Mouse (Mus musculus) heart, embryonic 12.5 days (tissue): ENCODE measurements at regions not wholly inside any gene's neighbourhood (a gene's known extent, or its start where the extent isn't known, plus 50 kb on each side); places are given as distances from the start of the nearest gene placed in this dataset.

Experiments
- ATAC-seq: fragments of 200-750 bp; cut with Nextera tagmentation; 2 replicates; pipeline ENCODE4 v1.8.0; 2017; ENCODE audit warnings: moderate TSS enrichment, moderate library complexity; ENCODE audit not compliant: insufficient number of reproducible peaks, low FRiP score
- H3K27ac ChIP-seq: fragments of 300-500 bp; sonication (generic); 2 replicates; pipeline ENCODE4 v1.5.1; 2016; ENCODE audit warnings: mild to moderate bottlenecking, moderate library complexity; ENCODE audit not compliant: poor library complexity, severe bottlenecking
- H3K27me3 ChIP-seq: fragments of 300-500 bp; sonication (generic); replicated peaks from 2 replicates; pipeline ENCODE4 v1.6.1; 2016; ENCODE audit warnings: mild to moderate bottlenecking, moderate library complexity
- H3K36me3 ChIP-seq: fragments of 300-500 bp; sonication (generic); 2 replicates; pipeline ENCODE4 v1.6.1; 2016; ENCODE audit warnings: mild to moderate bottlenecking, moderate library complexity
- H3K4me1 ChIP-seq: fragments of 300-500 bp; sonication (generic); replicated peaks from 2 replicates; pipeline ENCODE4 v1.6.1; 2016; ENCODE audit warnings: mild to moderate bottlenecking
- H3K4me2 ChIP-seq: fragments of 300-500 bp; sonication (generic); 2 replicates; pipeline ENCODE4 v1.6.1; 2016; ENCODE audit warnings: mild to moderate bottlenecking, moderate library complexity
- H3K4me3 ChIP-seq: fragments of 300-500 bp; sonication (generic); 2 replicates; pipeline ENCODE4 v1.5.1; 2016; ENCODE audit warnings: mild to moderate bottlenecking
- H3K9ac ChIP-seq: fragments of 300-500 bp; sonication (generic); 2 replicates; pipeline ENCODE4 v1.6.1; 2016; ENCODE audit warnings: mild to moderate bottlenecking, moderate library complexity
- H3K9me3 ChIP-seq: fragments of 300-500 bp; sonication (generic); replicated peaks from 2 replicates; pipeline ENCODE4 v1.6.1; 2016; ENCODE audit warnings: mild to moderate bottlenecking, moderate library complexity
- WGBS: fragments of 180-500 bp; shearing (Covaris S2); methylation state at CpG from one replicate; pipeline ENCODE4 v1.1.7; 2016; 5-methylcytosine and 5-hydroxymethylcytosine counted together

DNA sequence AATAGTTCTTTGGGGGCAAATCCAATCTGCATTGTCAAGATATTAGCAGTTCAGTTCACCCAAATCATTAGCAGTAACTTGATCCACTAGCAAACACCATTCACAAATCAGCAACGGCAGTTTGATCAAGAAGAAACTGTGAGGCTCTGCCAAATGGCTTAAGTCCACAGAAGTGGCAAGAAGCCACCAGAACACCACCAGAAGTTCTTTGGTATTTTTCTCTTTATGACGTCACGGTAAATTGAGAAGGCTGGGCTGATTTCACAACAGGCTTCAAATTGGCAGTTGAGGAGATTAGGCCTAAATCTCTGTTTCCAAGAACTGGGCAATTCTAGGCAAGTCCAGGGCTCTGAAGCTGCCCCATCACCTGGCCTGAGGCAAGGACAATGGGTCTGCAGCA is 98.6 kb upstream of the 4930535I16Rik start:
- Histone ChIP-seq H3K9me3 (0 out of 2 replicates have a peak, but pooled peaks cover 7% of the 10 kb centered on the region), H3K4me1 (no peaks in the 10 kb centered on the region), H3K27ac (no peak overlapping the region), H3K36me3 (no peaks in the 10 kb centered on the region), H3K4me2 (no peak overlapping the region), H3K27me3 (no peaks in the 10 kb centered on the region), H3K9ac (no peak overlapping the region), H3K4me3 (no peak overlapping the region)
- WGBS, result 78% methylated on average over 3 of the region's 3 CpGs
- ATAC-seq, result no peak

DNA sequence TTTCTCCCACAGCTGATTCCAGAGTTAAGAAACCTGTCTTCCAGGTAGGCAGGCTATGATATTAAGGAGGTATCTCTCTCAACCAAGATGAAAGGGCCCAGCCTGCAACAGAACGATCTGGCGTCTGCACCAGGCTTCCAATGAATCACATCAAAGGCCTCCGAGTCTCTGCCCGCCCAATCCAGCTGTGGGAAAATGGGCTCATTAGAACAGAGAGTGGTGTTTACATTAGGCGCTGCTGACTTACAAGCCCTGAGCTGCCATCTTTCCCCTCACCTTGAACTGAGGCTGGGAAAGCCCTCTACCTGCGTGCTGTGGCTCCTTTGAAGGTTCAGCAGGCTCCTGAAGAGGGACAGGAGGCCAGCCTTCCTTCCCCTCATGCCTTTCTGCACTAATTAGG is 97.5 kb upstream of the 4930535I16Rik start:
- Histone ChIP-seq H3K36me3 (no peaks in the 10 kb centered on the region), H3K4me1 (no peaks in the 10 kb centered on the region), H3K27me3 (no peaks in the 10 kb centered on the region), H3K9ac (no peak overlapping the region), H3K4me2 (no peak overlapping the region), H3K27ac (no peak overlapping the region), H3K9me3 (peaks cover 7% of the 10 kb centered on the region; the same call in 1 of the 2 replicates), H3K4me3 (no peak overlapping the region)
- 49% methylated on average over 6 of the region's 6 CpGs for WGBS
- no peak for ATAC-seq

DNA sequence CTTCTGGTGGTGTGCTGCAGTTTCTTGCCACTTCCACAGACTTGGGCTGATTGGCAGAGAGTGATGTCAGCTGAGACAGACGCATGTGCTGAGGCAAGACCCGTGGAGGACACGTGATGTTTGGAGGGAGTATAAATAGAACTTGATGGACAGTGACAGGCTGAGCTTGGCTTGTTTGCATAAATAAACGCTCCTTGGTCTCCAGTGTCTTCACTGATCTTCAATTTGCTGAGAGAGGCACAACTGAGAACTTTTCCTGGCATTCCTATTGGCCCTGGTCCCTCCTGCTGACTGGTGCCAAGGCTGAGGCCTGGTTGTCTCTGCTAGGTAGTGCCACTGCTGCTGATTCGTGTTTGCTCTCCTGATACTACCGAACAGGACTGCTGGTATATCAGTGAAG is 94.6 kb upstream of the 4930535I16Rik start:
- no peaks in the 10 kb centered on the region for H3K36me3 ChIP-seq
- H3K4me2 ChIP-seq, result no peak overlapping the region
- H3K9me3 ChIP-seq, result peaks cover 7% of the 10 kb centered on the region; the same call in 1 of the 2 replicates
- ATAC-seq, result no peak
- H3K27me3 ChIP-seq, result no peaks in the 10 kb centered on the region
- 63% methylated on average over 6 of the region's 6 CpGs for WGBS
- H3K4me1 ChIP-seq, result no peaks in the 10 kb centered on the region
- no peak overlapping the region for H3K4me3 ChIP-seq
- no peak overlapping the region for H3K27ac ChIP-seq
- H3K9ac ChIP-seq, result no peak overlapping the region

DNA sequence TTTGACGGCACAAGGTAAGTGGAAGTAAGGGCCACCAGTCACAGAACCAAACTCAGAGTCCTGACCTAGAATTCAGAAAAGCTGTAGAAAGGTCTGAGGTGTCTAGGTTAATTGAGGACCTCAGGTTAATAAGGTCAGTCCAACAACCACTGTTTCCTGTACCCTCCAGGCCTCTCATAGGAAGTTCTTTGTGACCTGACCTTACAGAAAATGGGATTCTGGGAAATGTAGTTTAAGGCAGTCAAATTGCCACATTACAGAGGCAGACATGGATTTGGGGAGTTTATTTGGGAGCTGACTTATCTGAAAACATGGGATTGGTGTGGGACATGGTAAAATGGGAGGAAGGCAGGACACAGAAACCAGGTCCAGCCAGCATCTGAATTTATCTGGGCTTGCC is 90.9 kb upstream of the 4930535I16Rik start:
- no peaks in the 10 kb centered on the region for H3K4me1 ChIP-seq

DNA sequence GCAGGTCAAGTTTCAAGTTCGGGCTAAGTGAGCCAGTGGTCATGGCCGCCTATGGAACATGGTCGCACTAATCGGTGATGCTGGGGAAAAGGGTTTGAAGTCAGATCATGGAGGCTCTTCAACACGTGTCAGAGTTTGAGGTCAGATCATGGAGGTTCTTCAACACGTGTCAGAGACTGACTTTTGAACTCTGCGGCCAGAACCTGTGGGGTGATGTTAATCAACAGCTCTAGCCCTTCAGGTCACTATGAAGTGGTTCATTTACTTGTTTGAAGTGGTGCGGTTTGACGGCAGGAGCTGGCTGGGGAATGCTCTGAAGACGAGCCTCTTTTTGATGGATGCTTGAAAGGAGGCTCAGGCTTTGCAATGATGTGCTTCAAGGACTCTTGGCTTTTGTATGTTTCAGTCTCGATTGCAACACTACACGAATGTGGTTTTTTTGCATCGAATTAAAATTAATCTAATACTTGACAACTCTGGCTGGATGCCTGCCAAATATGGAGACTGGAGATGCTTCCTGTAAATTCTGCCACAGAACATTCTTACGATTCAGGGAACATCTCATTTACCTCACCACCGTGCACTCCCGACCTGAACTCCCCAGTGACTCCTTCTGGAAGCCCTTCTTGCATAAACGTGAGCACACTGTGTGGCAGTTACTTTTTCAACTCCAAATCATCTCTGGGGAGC is 87.9 kb upstream of the 4930535I16Rik start:
- Histone ChIP-seq H3K4me2 (no peak overlapping the region), H3K9ac (no peak overlapping the region), H3K4me3 (no peak overlapping the region), H3K27me3 (no peaks in the 10 kb centered on the region), H3K9me3 (no peaks in the 10 kb centered on the region), H3K27ac (no peak overlapping the region), H3K4me1 (peaks cover 14% of the 10 kb centered on the region), H3K36me3 (no peaks in the 10 kb centered on the region)
- WGBS, result 62% methylated on average over 17 of the region's 17 CpGs
- ATAC-seq, result no peak

More for the DNA sequence above, 90.9 kb upstream of the 4930535I16Rik start:
- Histone ChIP-seq H3K4me3 (no peak overlapping the region), H3K9ac (no peak overlapping the region), H3K27me3 (no peaks in the 10 kb centered on the region), H3K27ac (no peak overlapping the region), H3K9me3 (peaks cover 7% of the 10 kb centered on the region; the same call in 1 of the 2 replicates), H3K4me2 (no peak overlapping the region), H3K36me3 (no peaks in the 10 kb centered on the region)
- WGBS, result 95% methylated on average over 1 of the region's 1 CpGs
- no peak for ATAC-seq

DNA sequence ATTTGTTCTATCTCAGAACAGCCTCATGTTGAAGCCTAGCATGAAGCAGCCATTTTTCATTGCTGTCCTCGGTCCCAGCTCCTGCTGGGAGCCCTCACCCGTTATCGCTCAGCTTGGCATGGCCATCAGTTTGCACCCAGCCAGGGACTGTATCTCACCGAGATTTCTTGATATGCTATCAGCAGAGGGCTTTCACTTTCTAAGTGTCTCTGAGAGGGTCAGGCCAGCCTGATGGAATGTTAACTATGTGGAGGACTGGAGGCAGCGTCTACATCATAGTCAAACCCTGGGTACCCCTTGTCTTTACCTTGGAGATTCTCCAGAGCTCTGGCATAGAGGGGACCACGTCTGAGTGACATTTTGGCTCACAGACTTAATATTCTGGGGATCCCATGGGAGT is 84.9 kb upstream of the 4930535I16Rik start:
- ATAC-seq, result no peak
- peak overlapping the region; percentile 14; the same call in 1 of the 2 replicates for H3K27ac ChIP-seq
- no peak overlapping the region for H3K9ac ChIP-seq
- H3K4me2 ChIP-seq, result no peak overlapping the region
- H3K4me3 ChIP-seq, result no peak overlapping the region
- peaks cover 7% of the 10 kb centered on the region; the same call in 1 of the 2 replicates for H3K27me3 ChIP-seq
- peaks cover 14% of the 10 kb centered on the region for H3K4me1 ChIP-seq
- 8% methylated on average over 6 of the region's 6 CpGs for WGBS
- no peaks in the 10 kb centered on the region for H3K9me3 ChIP-seq
- no peaks in the 10 kb centered on the region for H3K36me3 ChIP-seq

DNA sequence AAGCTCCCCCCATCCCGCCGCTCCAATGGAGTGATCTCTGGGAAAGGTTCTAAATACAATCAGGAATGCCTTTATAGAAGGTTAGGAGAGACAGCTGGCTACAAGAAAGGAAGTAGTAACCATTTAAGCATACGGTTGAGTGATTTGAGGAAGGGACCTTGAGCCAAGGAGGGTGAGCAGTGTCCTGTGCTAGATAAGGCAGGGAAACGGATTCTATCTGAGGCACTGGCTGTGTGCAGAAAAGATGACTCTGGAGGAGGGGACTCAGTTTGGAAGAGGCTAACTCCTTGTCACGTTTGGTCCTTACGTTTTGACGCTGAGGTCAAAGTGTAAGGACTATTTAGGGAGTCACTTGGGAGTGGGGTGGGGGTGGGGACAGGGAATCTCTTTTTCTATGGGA is 84.3 kb upstream of the 4930535I16Rik start:
- Histone ChIP-seq H3K4me2 (no peak overlapping the region), H3K27me3 (peaks cover 7% of the 10 kb centered on the region; the same call in 1 of the 2 replicates), H3K27ac (no peak overlapping the region), H3K9me3 (no peaks in the 10 kb centered on the region), H3K4me3 (no peak overlapping the region), H3K9ac (no peak overlapping the region), H3K36me3 (no peaks in the 10 kb centered on the region), H3K4me1 (peaks cover 14% of the 10 kb centered on the region)
- no peak for ATAC-seq
- WGBS, result 43% methylated on average over 7 of the region's 7 CpGs

DNA sequence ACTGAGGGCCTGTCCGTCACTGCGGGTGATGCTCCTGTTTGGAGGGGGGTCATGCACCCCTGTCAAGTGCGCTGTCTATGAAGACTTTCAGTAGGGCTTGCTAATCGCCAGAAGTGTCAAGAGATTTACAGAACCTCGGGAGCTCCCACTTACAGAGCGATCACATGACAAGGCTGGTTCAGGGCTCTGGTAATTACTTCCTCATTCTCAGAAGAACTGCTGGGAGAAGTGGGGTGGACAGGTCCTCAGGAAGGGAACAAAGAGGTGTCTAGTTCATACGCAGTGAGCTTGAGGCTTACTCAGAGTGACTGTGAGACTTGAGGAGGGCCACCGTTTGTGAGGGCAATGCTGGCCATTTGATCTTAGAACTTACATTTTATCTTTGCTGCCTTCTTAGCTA is 78.0 kb upstream of the 4930535I16Rik start:
- 63% methylated on average over 8 of the region's 8 CpGs for WGBS
- Histone ChIP-seq H3K27me3 (peaks cover 16% of the 10 kb centered on the region), H3K4me1 (peaks cover 2% of the 10 kb centered on the region), H3K9me3 (peaks cover 6% of the 10 kb centered on the region), H3K27ac (no peak overlapping the region), H3K4me2 (no peak overlapping the region), H3K36me3 (no peaks in the 10 kb centered on the region), H3K9ac (no peak overlapping the region), H3K4me3 (no peak overlapping the region)
- no peak for ATAC-seq

DNA sequence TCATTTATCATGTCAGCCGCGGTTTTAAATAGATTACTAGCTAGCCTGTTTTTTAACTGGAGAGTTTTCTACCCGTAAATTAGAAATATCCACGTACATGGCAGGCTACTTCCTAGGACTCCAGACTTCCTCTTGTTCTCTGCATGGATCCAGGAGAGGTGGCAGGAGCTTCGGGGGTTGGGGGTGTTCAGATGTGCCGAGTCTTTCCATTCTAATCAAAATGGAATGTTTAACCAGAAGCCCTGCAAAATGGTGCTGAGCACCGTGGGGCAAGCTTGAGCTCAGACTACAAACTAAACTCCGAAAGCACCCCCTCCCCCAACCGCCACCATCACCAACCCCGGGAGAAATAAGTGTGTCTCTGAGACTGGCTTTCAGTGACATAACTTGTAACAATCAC is 73.4 kb upstream of the 4930535I16Rik start:
- 10% methylated on average over 10 of the region's 10 CpGs for WGBS
- ATAC-seq, result no peak
- peaks cover 24% of the 10 kb centered on the region for H3K27me3 ChIP-seq

DNA sequence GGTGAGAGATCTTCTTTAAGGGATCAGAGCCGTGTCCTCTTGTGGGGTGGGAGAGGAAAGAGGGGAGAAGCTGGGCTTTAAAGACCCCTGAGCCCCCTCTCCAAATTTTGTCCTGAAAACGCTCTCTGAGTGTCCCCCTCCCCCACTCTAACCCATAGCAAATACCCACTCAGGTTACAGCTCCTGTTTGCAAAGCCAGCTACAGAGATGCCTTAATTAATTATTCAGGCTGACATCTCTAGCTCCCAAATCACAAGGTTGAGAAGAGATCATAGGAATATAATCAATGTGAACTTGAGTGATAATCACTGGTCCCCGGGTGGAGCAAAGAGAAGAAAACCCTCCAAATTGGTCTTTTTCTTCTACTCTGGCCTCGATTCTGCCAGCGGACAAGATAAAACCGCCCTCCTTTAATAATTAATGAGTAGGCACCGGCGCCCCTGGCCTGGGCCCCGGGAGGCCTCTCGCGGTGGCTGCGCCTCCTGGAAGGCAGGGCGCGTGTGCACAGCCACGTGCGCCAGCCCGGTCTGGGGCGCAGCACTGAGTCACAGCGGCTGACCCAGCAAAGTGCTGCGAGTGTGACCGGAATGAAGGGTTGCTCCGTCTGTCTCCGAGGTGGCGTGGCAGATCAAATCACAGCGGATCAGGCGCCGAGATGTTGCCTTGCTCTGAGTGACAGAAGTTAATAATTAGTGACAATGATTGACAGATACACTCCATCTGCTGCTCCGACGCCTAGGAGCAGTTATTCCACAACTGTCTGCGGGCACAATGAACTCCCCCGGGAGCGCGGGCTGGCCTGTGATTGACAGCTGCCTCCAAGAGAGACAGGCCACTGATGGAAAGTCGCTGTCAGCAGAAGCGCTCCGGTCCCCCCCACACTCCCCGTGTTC is 72.7 kb upstream of the 4930535I16Rik start:
- H3K9ac ChIP-seq, result peak overlapping the region; percentile 59
- H3K27ac ChIP-seq, result no peak overlapping the region
- peaks cover 11% of the 10 kb centered on the region for H3K4me1 ChIP-seq
- H3K4me3 ChIP-seq, result peak overlapping the region; percentile 37
- ATAC-seq, result peak; percentile 63; the same call in 1 of the 2 replicates
- 2% methylated on average over 37 of the region's 37 CpGs for WGBS
- peak overlapping the region; percentile 74 for H3K4me2 ChIP-seq
- no peaks in the 10 kb centered on the region for H3K36me3 ChIP-seq
- peaks cover 24% of the 10 kb centered on the region for H3K27me3 ChIP-seq
- H3K9me3 ChIP-seq, result no peaks in the 10 kb centered on the region

More for the DNA sequence above, 73.4 kb upstream of the 4930535I16Rik start:
- Histone ChIP-seq H3K9me3 (peaks cover 5% of the 10 kb centered on the region), H3K4me2 (peak overlapping the region; percentile 74), H3K9ac (peak overlapping the region; percentile 59), H3K36me3 (no peaks in the 10 kb centered on the region), H3K4me1 (peaks cover 11% of the 10 kb centered on the region), H3K4me3 (peak overlapping the region; percentile 37), H3K27ac (no peak overlapping the region)
